Mouse (Mus musculus) heart, embryonic 13.5 days (tissue): ENCODE results near the gene Fndc3b. TPM values are rescaled to one million over a fixed set of nuclear protein-coding genes. Genes with fewer than 3 reads are reported as not detected.

Experiments
- ATAC-seq: fragments of 200-750 bp; cut with Nextera tagmentation; 2 replicates; pipeline ENCODE4 v1.8.0; 2017; ENCODE audit warnings: moderate TSS enrichment; ENCODE audit not compliant: insufficient number of reproducible peaks, low FRiP score, low TSS enrichment; ENCODE audit errors: extremely low read depth
- H3K27ac ChIP-seq: fragments of 300-500 bp; sonication (generic); replicated peaks from 2 replicates; pipeline ENCODE4 v1.5.1; 2015; ENCODE audit warnings: moderate library complexity, mild to moderate bottlenecking, inconsistent platforms
- H3K27me3 ChIP-seq: fragments of 300-500 bp; sonication (generic); replicated peaks from 2 replicates; pipeline ENCODE4 v1.6.1; 2015; ENCODE audit warnings: mild to moderate bottlenecking, inconsistent platforms
- H3K36me3 ChIP-seq: fragments of 300-500 bp; sonication (generic); 2 replicates; pipeline ENCODE4 v1.6.1; 2015; ENCODE audit warnings: mild to moderate bottlenecking, inconsistent platforms
- H3K4me1 ChIP-seq: fragments of 300-500 bp; sonication (generic); 2 replicates; pipeline ENCODE4 v1.6.1; 2015; ENCODE audit warnings: inconsistent platforms
- H3K4me2 ChIP-seq: fragments of 300-500 bp; sonication (generic); 2 replicates; pipeline ENCODE4 v1.6.1; 2015; ENCODE audit warnings: inconsistent platforms, mild to moderate bottlenecking, moderate library complexity
- H3K4me3 ChIP-seq: fragments of 300-500 bp; sonication (generic); 2 replicates; pipeline ENCODE4 v1.5.1; 2015; ENCODE audit warnings: moderate library complexity, mild to moderate bottlenecking, inconsistent platforms
- H3K9ac ChIP-seq: fragments of 300-500 bp; sonication (generic); 2 replicates; pipeline ENCODE4 v1.6.1; 2015; ENCODE audit warnings: inconsistent platforms, mild to moderate bottlenecking, moderate library complexity
- H3K9me3 ChIP-seq: fragments of 300-500 bp; sonication (generic); 2 replicates; pipeline ENCODE4 v1.6.1; 2016; ENCODE audit warnings: inconsistent platforms
- WGBS: fragments of 180-500 bp; shearing (Covaris S2); methylation state at CpG from one replicate; pipeline ENCODE4 v1.1.7; 2015; ENCODE audit warnings: mixed read lengths; 5-methylcytosine and 5-hydroxymethylcytosine counted together
- polyA plus RNA-seq: library from polyadenylated mRNA; unstranded; fragments of >200 nt; fragmentation: Nextera tagmentation; extraction: Ambion mirVana; gene quantifications from 2 replicates; pipeline ENCODE4 v1.2.1, GENCODE M21; 2015

Gene Fndc3b
- polyA plus RNA-seq, 1 experiment from 2014 or later, result 22.3 TPM

GRCm38 (mm10) chr3:27590823-27591222, 120.3 kb downstream of the Fndc3b start:
- Histone ChIP-seq H3K9me3 (no peaks in the 10 kb centered on the region), H3K36me3 (peaks cover 22% of the 10 kb centered on the region), H3K27me3 (no peaks in the 10 kb centered on the region), H3K9ac (no peak overlapping the region), H3K4me3 (no peak overlapping the region), H3K27ac (0 out of 2 replicates have a peak overlapping the region, but pooled peaks have one; percentile 29), H3K4me2 (no peak overlapping the region), H3K4me1 (peaks cover 53% of the 10 kb centered on the region)
- WGBS, result 48% methylated on average over 11 of the region's 11 CpGs
- no peak for ATAC-seq

DNA sequence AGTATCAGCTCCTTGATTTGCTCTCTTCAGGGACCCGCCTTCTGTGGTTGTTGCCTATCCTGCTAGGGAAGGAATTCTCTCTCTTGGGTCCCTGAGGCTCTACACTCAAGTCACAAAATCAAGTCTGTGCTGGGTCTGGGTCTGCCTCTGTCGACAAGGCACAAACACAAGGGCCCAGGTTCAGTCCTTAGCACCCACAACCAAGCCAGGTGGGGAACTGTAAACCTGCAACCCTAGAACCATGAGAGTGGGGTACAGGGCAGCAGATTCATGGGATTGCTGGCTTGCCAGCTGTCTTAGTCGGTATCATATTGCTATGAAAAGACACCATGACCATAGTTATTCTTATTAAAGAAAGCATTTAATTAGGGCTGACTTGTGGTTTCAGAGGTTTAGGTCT, 121.8 kb downstream of the Fndc3b start:
- Histone ChIP-seq H3K4me2 (no peak overlapping the region), H3K27me3 (no peaks in the 10 kb centered on the region), H3K9me3 (no peaks in the 10 kb centered on the region), H3K4me3 (no peak overlapping the region), H3K4me1 (peaks cover 66% of the 10 kb centered on the region), H3K27ac (peak overlapping the region; percentile 32; the same call in 1 of the 2 replicates), H3K9ac (no peak overlapping the region), H3K36me3 (peaks cover 22% of the 10 kb centered on the region)
- WGBS, result 76% methylated on average over 3 of the region's 3 CpGs
- no peak for ATAC-seq

- peak overlapping the region; percentile 32; the same call in 1 of the 2 replicates for H3K27ac ChIP-seq
- H3K9me3 ChIP-seq, result no peaks in the 10 kb centered on the region
- H3K4me1 ChIP-seq, result peaks cover 64% of the 10 kb centered on the region
- ATAC-seq, result no peak
- H3K36me3 ChIP-seq, result peaks cover 22% of the 10 kb centered on the region
- no peak overlapping the region for H3K4me2 ChIP-seq
- no peaks in the 10 kb centered on the region for H3K27me3 ChIP-seq
- H3K4me3 ChIP-seq, result no peak overlapping the region
- 85% methylated on average over 11 of the region's 11 CpGs for WGBS
- H3K9ac ChIP-seq, result no peak overlapping the region
Observed at GRCm38 (mm10) chr3:27588604-27589003, 122.5 kb downstream of the Fndc3b start.

DNA sequence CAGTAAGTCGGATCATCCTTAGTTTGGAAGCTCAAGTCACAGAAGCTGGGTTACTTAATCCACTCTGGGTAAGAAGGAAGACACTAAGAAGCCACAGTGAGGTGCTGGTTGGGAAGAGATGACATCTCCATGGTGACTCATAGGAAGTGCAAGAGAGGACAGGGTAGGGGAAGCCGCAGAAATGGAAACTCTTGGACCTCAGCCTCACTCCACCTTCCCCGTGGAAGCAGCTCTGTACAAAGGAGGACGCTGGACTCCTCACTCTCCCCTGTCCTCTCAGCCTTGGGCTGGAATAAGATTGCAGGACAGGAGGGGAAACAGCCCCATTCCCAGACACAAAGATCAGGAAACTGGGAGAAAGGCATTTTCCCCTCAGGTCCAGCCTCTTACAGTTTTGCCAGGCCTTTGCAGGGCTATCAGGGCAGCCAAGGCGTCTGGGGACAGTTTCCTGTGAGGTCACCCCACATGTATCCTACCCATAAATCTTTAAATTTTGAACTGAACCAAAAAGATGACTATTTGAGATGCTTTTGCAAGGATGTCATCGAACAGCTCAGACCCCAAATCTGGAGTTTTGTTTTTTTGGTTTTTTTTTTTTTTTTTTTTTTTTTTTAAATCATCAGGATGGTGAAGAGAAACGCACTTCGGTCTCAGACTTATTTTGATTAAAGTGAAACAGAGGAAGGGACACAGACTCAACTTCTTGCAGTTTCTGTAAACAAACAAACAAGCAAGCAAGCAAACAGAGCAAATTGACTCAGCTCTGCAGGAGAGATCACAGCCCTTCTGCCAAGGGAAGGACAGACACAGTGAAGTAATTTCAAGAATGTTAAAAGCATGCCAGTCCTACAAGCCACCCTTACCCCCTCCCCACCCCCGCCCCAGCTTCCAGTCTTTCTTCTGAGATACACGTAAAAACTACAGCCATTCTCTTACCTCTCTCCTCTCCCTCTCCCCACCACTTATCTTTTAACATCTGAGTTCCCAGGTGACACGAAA, 126.2 kb downstream of the Fndc3b start:
- no peak overlapping the region for H3K4me3 ChIP-seq
- peak overlapping the region; percentile 59 for H3K9ac ChIP-seq
- WGBS, result 13% methylated on average over 11 of the region's 11 CpGs
- peak overlapping the region; percentile 84 for H3K27ac ChIP-seq
- peaks cover 73% of the 10 kb centered on the region for H3K4me1 ChIP-seq
- H3K36me3 ChIP-seq, result peaks cover 11% of the 10 kb centered on the region; the same call in 1 of the 2 replicates
- peak overlapping the region; percentile 36 for H3K4me2 ChIP-seq
- ATAC-seq, result no peak
- H3K27me3 ChIP-seq, result no peaks in the 10 kb centered on the region
- no peaks in the 10 kb centered on the region for H3K9me3 ChIP-seq

- Histone ChIP-seq H3K4me1 (peaks cover 73% of the 10 kb centered on the region), H3K9me3 (no peaks in the 10 kb centered on the region), H3K4me2 (no peak overlapping the region), H3K4me3 (no peak overlapping the region), H3K27me3 (no peaks in the 10 kb centered on the region), H3K36me3 (0 out of 2 replicates have a peak, but pooled peaks cover 3% of the 10 kb centered on the region), H3K9ac (peak overlapping the region; percentile 19; the same call in 1 of the 2 replicates), H3K27ac (no peak overlapping the region)
- WGBS, result 65% methylated on average over 6 of the region's 6 CpGs
- ATAC-seq, result no peak
Observed at GRCm38 (mm10) chr3:27581931-27582840, 128.9 kb downstream of the Fndc3b start.

DNA sequence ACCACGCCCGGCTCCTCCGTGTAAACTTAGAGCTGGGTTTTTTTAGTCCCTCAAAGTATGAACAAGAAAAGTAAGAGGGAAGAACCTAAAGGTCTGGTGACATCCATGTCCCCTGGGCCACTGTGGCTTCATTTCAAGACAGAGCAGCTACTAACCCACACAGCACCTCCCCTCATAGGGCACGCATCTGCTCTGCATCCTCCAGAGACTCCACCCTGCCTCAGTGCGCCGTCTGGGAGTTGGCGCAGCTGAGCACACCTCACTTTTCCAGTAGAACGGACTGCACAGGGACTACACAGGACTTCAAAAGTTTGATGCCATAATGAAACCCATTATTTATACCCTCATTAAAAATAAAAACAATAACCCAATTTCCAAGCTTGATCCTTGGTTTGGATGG, 130.2 kb downstream of the Fndc3b start:
- Histone ChIP-seq H3K4me2 (no peak overlapping the region), H3K4me1 (peaks cover 73% of the 10 kb centered on the region), H3K27me3 (no peaks in the 10 kb centered on the region), H3K4me3 (no peak overlapping the region), H3K27ac (no peak overlapping the region), H3K9me3 (no peaks in the 10 kb centered on the region), H3K36me3 (no peaks in the 10 kb centered on the region), H3K9ac (no peak overlapping the region)
- WGBS, result 83% methylated on average over 8 of the region's 8 CpGs
- ATAC-seq, result no peak

DNA sequence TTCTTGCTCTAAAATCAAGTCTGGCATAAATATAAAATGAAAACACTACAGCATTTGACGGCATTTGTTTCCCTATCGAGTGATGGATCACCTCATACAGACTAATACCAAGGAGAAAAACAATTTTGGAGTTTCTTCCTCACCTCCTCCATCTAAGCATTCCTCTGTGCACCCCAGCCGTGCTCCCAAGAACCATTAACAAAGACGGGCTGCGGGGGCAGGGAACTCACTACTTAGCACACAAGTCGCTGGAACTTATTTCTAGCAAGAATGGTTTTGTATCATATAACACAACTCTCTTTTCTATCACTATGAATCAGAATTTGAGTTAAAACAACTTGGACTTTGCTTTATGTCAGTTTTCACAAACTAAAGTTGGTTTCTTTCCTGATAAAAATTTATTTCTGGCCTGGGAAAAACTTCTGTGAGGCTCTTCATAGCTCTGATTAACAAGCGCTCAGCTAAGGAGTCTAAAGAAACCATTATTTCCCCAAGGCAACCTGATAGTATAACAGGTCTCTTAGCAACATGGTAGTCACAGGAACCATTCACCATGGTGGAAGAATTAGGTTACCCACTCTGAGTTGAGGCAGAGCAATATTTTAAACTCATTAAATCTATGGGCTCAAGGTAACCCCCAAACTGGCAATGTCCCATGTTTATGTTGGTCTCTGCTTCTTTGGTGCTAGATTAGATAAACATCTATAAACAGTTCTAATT, 131.1 kb downstream of the Fndc3b start:
- H3K4me3 ChIP-seq, result no peak overlapping the region
- no peak overlapping the region for H3K27ac ChIP-seq
- H3K9me3 ChIP-seq, result no peaks in the 10 kb centered on the region
- H3K4me1 ChIP-seq, result peaks cover 64% of the 10 kb centered on the region
- H3K4me2 ChIP-seq, result no peak overlapping the region
- no peak for ATAC-seq
- whole genome bisulfite sequencing, result 60% methylated on average over 7 of the region's 7 CpGs
- no peak overlapping the region for H3K9ac ChIP-seq
- no peaks in the 10 kb centered on the region for H3K27me3 ChIP-seq
- no peaks in the 10 kb centered on the region for H3K36me3 ChIP-seq

DNA sequence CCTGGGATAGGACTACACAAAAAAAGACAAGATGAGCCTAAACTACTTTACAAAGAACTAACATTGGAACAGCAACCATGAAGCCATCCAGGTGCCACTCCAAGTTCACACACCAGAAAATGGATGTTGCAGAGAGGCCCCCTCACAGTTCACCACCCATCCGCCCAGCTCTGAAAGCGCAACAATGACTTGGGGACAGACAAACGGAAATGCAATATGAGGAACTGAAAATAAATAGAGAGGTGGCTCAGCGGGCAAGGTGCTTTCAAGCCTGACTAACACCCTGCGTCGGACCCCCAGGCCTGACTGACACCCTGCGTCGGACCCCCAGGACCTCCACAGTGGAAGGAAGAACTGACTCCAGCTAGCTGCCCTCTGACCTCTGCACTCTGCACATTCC, 131.9 kb downstream of the Fndc3b start:
- 80% methylated on average over 8 of the region's 8 CpGs for WGBS
- H3K4me1 ChIP-seq, result peaks cover 63% of the 10 kb centered on the region

GRCm38 (mm10) chr3:27577349-27578025, 133.6 kb downstream of the Fndc3b start:
- peak overlapping the region; percentile 69 for H3K27ac ChIP-seq

More for the DNA sequence above, 131.9 kb downstream of the Fndc3b start:
- Histone ChIP-seq H3K4me3 (no peak overlapping the region), H3K27ac (no peak overlapping the region), H3K9me3 (no peaks in the 10 kb centered on the region), H3K27me3 (no peaks in the 10 kb centered on the region), H3K9ac (no peak overlapping the region), H3K4me2 (no peak overlapping the region), H3K36me3 (no peaks in the 10 kb centered on the region)
- ATAC-seq, result no peak

DNA sequence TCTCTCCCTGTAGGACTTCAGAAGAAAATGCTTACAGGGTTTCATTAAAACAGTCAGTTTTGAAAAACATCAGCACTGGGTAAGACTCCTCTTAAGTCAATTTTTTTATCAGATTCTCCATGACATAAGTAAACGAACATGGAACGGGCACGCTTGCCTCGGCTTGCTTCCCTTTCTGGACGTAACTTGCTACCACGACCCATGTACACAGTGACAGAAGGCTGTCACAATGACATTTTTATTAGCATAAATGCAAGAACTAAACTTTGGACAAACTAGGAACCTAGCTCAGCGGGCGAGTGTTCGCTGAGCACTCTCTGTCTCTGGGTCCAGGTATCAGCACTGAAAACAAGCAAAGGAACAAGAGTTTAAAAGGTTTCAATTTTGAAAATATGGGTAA, 136.9 kb downstream of the Fndc3b start:
- Histone ChIP-seq H3K36me3 (no peaks in the 10 kb centered on the region), H3K9me3 (no peaks in the 10 kb centered on the region), H3K4me1 (peaks cover 52% of the 10 kb centered on the region), H3K4me2 (no peak overlapping the region), H3K9ac (no peak overlapping the region), H3K27me3 (no peaks in the 10 kb centered on the region), H3K4me3 (no peak overlapping the region), H3K27ac (0 out of 2 replicates have a peak overlapping the region, but pooled peaks have one; percentile 28)
- 85% methylated on average over 9 of the region's 9 CpGs for WGBS
- ATAC-seq, result no peak

More at GRCm38 (mm10) chr3:27577349-27578025, 133.6 kb downstream of the Fndc3b start:
- WGBS, result 38% methylated on average over 10 of the region's 10 CpGs
- ATAC-seq, result no peak
- Histone ChIP-seq H3K4me2 (peak overlapping the region; percentile 43), H3K9ac (no peak overlapping the region), H3K27me3 (no peaks in the 10 kb centered on the region), H3K4me3 (no peak overlapping the region), H3K4me1 (peaks cover 69% of the 10 kb centered on the region), H3K36me3 (no peaks in the 10 kb centered on the region), H3K9me3 (no peaks in the 10 kb centered on the region)
